Mouse (Mus musculus): ENCODE measurements at regions not wholly inside any gene's neighbourhood (a gene's known extent, or its start where the extent isn't known, plus 50 kb on each side); places are given as distances from the start of the nearest gene placed in this dataset.

GRCm38 (mm10) chr4:152997251-152997650 is 485.4 kb downstream of the Ajap1 start:
- no peak for TF ChIP-seq EP300 (IDR thresholded peaks at IDR 0.05; ENCODE audit: low read depth)
- no peak for TF ChIP-seq CTCF (IDR thresholded peaks at IDR 0.05; ENCODE audit: low read depth)
